Mouse (Mus musculus) heart, adult 2 months (tissue): ENCODE measurements at regions not wholly inside any gene's neighbourhood (a gene's known extent, or its start where the extent isn't known, plus 50 kb on each side); places are given as distances from the start of the nearest gene placed in this dataset.

ENCODE experiments used
- CTCF ChIP-seq: fragments of 200-600 bp; IDR thresholded peaks from 2 replicates; pipeline ENCODE4 v1.8.1; 2022; ENCODE audit warnings: antibody characterized with exemption, mild to moderate bottlenecking, moderate library complexity
- POLR2A ChIP-seq: fragments of 200-500 bp; IDR thresholded peaks from 2 replicates; pipeline ENCODE4 v1.6.1; 2011; ENCODE audit warnings: mild to moderate bottlenecking, low read depth, low read length, control low read depth; ENCODE audit not compliant: insufficient read depth

GRCm38 (mm10) chr4:142622151-142622861 is 383.1 kb upstream of the Kazn start:
- TF ChIP-seq CTCF (no peak), POLR2A (no peak)
